Mouse (Mus musculus) stomach, embryonic 14.5 days (tissue): Measurements from ENCODE around the gene Exoc7. TPM values are rescaled to one million over a fixed set of nuclear protein-coding genes. Genes with fewer than 3 reads are reported as not detected.

Experiments used
- polyA plus RNA-seq: library from polyadenylated mRNA; unstranded; fragments of >200 nt; fragmentation: Nextera tagmentation; extraction: Ambion mirVana; gene quantifications from 2 replicates; pipeline ENCODE4 v1.2.1, GENCODE M21; 2014

Gene Exoc7
- polyA plus RNA-seq, 1 experiment from 2014 or later: 67.3 TPM

Other genes with a start within 250 kb of the Exoc7 start
- gene Unc13d, start 229.3 kb downstream of the Exoc7 start, polyA plus RNA-seq: 3.7 and 4.7 TPM in 2 replicates
- 74.0 and 82.4 TPM in 2 replicates for gene Wbp2, start 220.2 kb downstream of the Exoc7 start, polyA plus RNA-seq
- gene Trim47, start 180.0 kb downstream of the Exoc7 start, polyA plus RNA-seq: 12.2 and 17.3 TPM in 2 replicates
- 5.0 and 6.4 TPM in 2 replicates for gene Trim65, start 176.1 kb downstream of the Exoc7 start, polyA plus RNA-seq
- gene Mrpl38, start 168.4 kb downstream of the Exoc7 start, polyA plus RNA-seq: 93.9 and 94.2 TPM in 2 replicates
- gene Fbf1, start 139.1 kb downstream of the Exoc7 start, polyA plus RNA-seq: 29.3 and 30.2 TPM in 2 replicates
- 80.9 and 81.3 TPM in 2 replicates for gene Ten1, start 108.4 kb downstream of the Exoc7 start, polyA plus RNA-seq
- 29.0 and 29.6 TPM in 2 replicates for gene Acox1, start 108.2 kb downstream of the Exoc7 start, polyA plus RNA-seq
- 5.0 and 6.0 TPM in 2 replicates for gene Evpl, start 69.2 kb downstream of the Exoc7 start, polyA plus RNA-seq
- 71.8 and 74.2 TPM in 2 replicates for gene Srp68, start 33.0 kb downstream of the Exoc7 start, polyA plus RNA-seq
- 0.13 and 0.15 TPM in 2 replicates for gene Galr2, start 26.3 kb downstream of the Exoc7 start, polyA plus RNA-seq
- 0.17 and 0.34 TPM in 2 replicates for gene Foxj1, start 28.2 kb upstream of the Exoc7 start, polyA plus RNA-seq
- gene Rnf157, start 105.8 kb upstream of the Exoc7 start, polyA plus RNA-seq: 9.8 and 12.8 TPM in 2 replicates
- 56.1 and 60.7 TPM in 2 replicates for gene Ubald2, start 126.9 kb upstream of the Exoc7 start, polyA plus RNA-seq
- gene Qrich2, start 159.0 kb upstream of the Exoc7 start, polyA plus RNA-seq: 0.22 TPM in 1 of 2 replicates, not detected in the other
- gene Prpsap1, start 187.0 kb upstream of the Exoc7 start, polyA plus RNA-seq: 216 and 218 TPM in 2 replicates
- 11.5 and 13.0 TPM in 2 replicates for gene Sphk1, start 223.7 kb upstream of the Exoc7 start, polyA plus RNA-seq